Comparison of ENCODE assay signal across 14 mouse cellular contexts in genomic region chr3:122434983-122435935, GRCm38 (mm10).
DNase-seq lines count a peak whose midpoint lies in the region; ATAC-seq and TF ChIP-seq lines count a peak whose summit lies in the region.
"Had no signal": no experiment of that assay in that cellular context is flagged by ENCODE, and none has a peak within 500 bp of the region (broad histone marks: within the 10 kb centered on the region; RNA-seq: fewer than 3 reads in every experiment).

No protein-coding gene starts in this region.

- intact Hi-C loops in heart, adult 2 months (cut with DNase I): no loop called here

- H3K9ac ChIP-seq in heart, adult 2 months (ENCODE audit: low read depth, low read length): no peak overlapping the region
- H3K9ac ChIP-seq in midbrain, embryonic 11.5 days (ENCODE audit: low read length): no peak overlapping the region
- H3K9ac ChIP-seq: embryonic facial prominence, embryonic 12.5 days; hindbrain, embryonic 15.5 days; limb, embryonic 12.5 days had no signal

- 87% methylated on average over 8 of the region's 8 CpGs for WGBS in heart, adult 2 months
- WGBS in midbrain, embryonic 10.5 days: 69% methylated on average over 8 of the region's 8 CpGs
- 68% methylated on average over 8 of the region's 8 CpGs for WGBS in midbrain, embryonic 11.5 days
- 91% methylated on average over 8 of the region's 8 CpGs for WGBS in limb, embryonic 10.5 days

- H3K27ac ChIP-seq in heart, adult 2 months: no peak overlapping the region
- H3K27ac ChIP-seq in midbrain, embryonic 10.5 days (replicated peaks): 0 out of 2 replicates have a peak overlapping the region, but pooled peaks have one; percentile 11
- H3K27ac ChIP-seq in midbrain, embryonic 11.5 days (ENCODE audit: low read depth, low read length): no peak overlapping the region
- H3K27ac ChIP-seq in limb, embryonic 10.5 days: no peak overlapping the region
- H3K27ac ChIP-seq: embryonic facial prominence, embryonic 12.5 days; hindbrain, embryonic 15.5 days; limb, embryonic 12.5 days had no signal

- H3K79me2 ChIP-seq in heart, adult 2 months (replicated peaks; ENCODE audit: control insufficient read depth, insufficient read depth, low read length): no peaks in the 10 kb centered on the region

- H3K4me1 ChIP-seq in heart, adult 2 months (ENCODE audit: control insufficient read depth, insufficient read depth, low read length): peaks cover 17% of the 10 kb centered on the region
- H3K4me1 ChIP-seq in midbrain, embryonic 10.5 days: peaks cover 81% of the 10 kb centered on the region
- peaks cover 26% of the 10 kb centered on the region for H3K4me1 ChIP-seq in midbrain, embryonic 11.5 days (ENCODE audit: control insufficient read depth, insufficient read depth, low read length)
- peaks cover 35% of the 10 kb centered on the region for H3K4me1 ChIP-seq in limb, embryonic 10.5 days
- H3K4me1 ChIP-seq: hindbrain, embryonic 15.5 days had no signal

- no peaks in the 10 kb centered on the region for H3K27me3 ChIP-seq in heart, adult 2 months (ENCODE audit: control insufficient read depth, insufficient read depth, low read length)
- no peaks in the 10 kb centered on the region for H3K27me3 ChIP-seq in midbrain, embryonic 10.5 days (ENCODE audit: low read depth, poor library complexity, severe bottlenecking)
- no peaks in the 10 kb centered on the region for H3K27me3 ChIP-seq in midbrain, embryonic 11.5 days (ENCODE audit: control insufficient read depth, insufficient read depth, low read length)
- no peaks in the 10 kb centered on the region for H3K27me3 ChIP-seq in limb, embryonic 10.5 days (ENCODE audit: low read depth, poor library complexity, severe bottlenecking)
- H3K27me3 ChIP-seq: embryonic facial prominence, embryonic 12.5 days; hindbrain, embryonic 15.5 days; limb, embryonic 12.5 days had no signal

- DNase-seq in heart, adult 2 months: no peak
- no peak for DNase-seq in heart, adult 9 months (ENCODE audit: low spot score in 2 of 2)
- DNase-seq in midbrain, embryonic 10.5 days (ENCODE audit: low spot score): no peak
- no peak for DNase-seq in midbrain, embryonic 11.5 days (ENCODE audit: low spot score, missing footprints)
- peak; percentile 49 for DNase-seq in ZHBTc4 (ENCODE audit: low read depth, low spot score)
- DNase-seq in testis, postnatal 10 days (ENCODE audit: low spot score): peak; percentile 68
- DNase-seq in limb, embryonic 10.5 days (ENCODE audit: low spot score): no peak
- DNase-seq: cerebellum, postnatal 14 days; gastrocnemius, postnatal 14 days; thymus, adult 18-20 months had no signal

- peak; percentile 37 for TF ChIP-seq CTCF in heart, adult 2 months (IDR thresholded peaks at IDR 0.05)

- H3K36me3 ChIP-seq in heart, adult 2 months (ENCODE audit: control insufficient read depth, insufficient read depth, low read length): no peaks in the 10 kb centered on the region; the same call in none of the 2 replicates
- peaks cover 22% of the 10 kb centered on the region for H3K36me3 ChIP-seq in midbrain, embryonic 10.5 days
- no peaks in the 10 kb centered on the region for H3K36me3 ChIP-seq in midbrain, embryonic 11.5 days (ENCODE audit: control insufficient read depth, insufficient read depth, low read length)
- no peaks in the 10 kb centered on the region for H3K36me3 ChIP-seq in limb, embryonic 10.5 days
- H3K36me3 ChIP-seq: embryonic facial prominence, embryonic 12.5 days; hindbrain, embryonic 15.5 days; limb, embryonic 12.5 days had no signal

- TF ChIP-seq EP300 in heart, adult 2 months (IDR thresholded peaks at IDR 0.05; ENCODE audit: insufficient read depth, low read depth, low read length): no peak

- no peak for TF ChIP-seq POLR2A in heart, adult 2 months (IDR thresholded peaks at IDR 0.05; ENCODE audit: insufficient read depth, low read depth, low read length)

- no peak for ATAC-seq in midbrain, embryonic 11.5 days (ENCODE audit: low FRiP score)
- ATAC-seq: lung, postnatal 0 days had no signal

- no peaks in the 10 kb centered on the region for H3K9me3 ChIP-seq in midbrain, embryonic 10.5 days (replicated peaks)
- no peaks in the 10 kb centered on the region for H3K9me3 ChIP-seq in midbrain, embryonic 11.5 days (ENCODE audit: control insufficient read depth, low read length)
- no peaks in the 10 kb centered on the region for H3K9me3 ChIP-seq in limb, embryonic 10.5 days (replicated peaks)
- H3K9me3 ChIP-seq: embryonic facial prominence, embryonic 12.5 days; hindbrain, embryonic 15.5 days; limb, embryonic 12.5 days had no signal

- no peak overlapping the region for H3K4me2 ChIP-seq in midbrain, embryonic 11.5 days
- H3K4me2 ChIP-seq: embryonic facial prominence, embryonic 12.5 days; hindbrain, embryonic 15.5 days; limb, embryonic 12.5 days had no signal

- H3K4me3 ChIP-seq in heart, adult 2 months: no peak overlapping the region
- H3K4me3 ChIP-seq in midbrain, embryonic 10.5 days: no peak overlapping the region
- no peak overlapping the region for H3K4me3 ChIP-seq in midbrain, embryonic 11.5 days (ENCODE audit: low read depth, low read length)
- H3K4me3 ChIP-seq in limb, embryonic 10.5 days: no peak overlapping the region
- H3K4me3 ChIP-seq: embryonic facial prominence, embryonic 12.5 days; hindbrain, embryonic 15.5 days; limb, embryonic 12.5 days had no signal

Comparison
In these comparisons a context has a peak if more than half of its experiments do, and no peak if none do; other contexts are left out.
1. DNase-seq: peak in ZHBTc4 (single experiment) and testis, postnatal 10 days (single experiment); none in heart, adult 2 months (0 of 2), heart, adult 9 months (0 of 2), midbrain, embryonic 10.5 days (single experiment), midbrain, embryonic 11.5 days (single experiment) and limb, embryonic 10.5 days (single experiment).